Mouse (Mus musculus): ENCODE data around the gene Aldh9a1. TPM values are rescaled to one million over a fixed set of nuclear protein-coding genes. Genes with fewer than 3 reads are reported as not detected.
"Not testable (repeated sequence)": the region's sequence is repeated elsewhere in the genome, so short reads cannot be mapped to it uniquely, and the experiment has no call there.

Gene Aldh9a1
- total RNA-seq (2021), result 1 to 10 TPM; 2.4 to 2.5 TPM
- long read RNA-seq, experiment 1, partial matches to known transcripts, result 0 of 6 reads
- long read RNA-seq, experiment 1, other reads (novel, unspliced or antisense), result 2 of 6 reads
- long read RNA-seq, experiment 2, partial matches to known transcripts, result 0 of 3 reads
- long read RNA-seq, experiment 2, other reads (novel, unspliced or antisense), result 0 of 3 reads

DNA sequence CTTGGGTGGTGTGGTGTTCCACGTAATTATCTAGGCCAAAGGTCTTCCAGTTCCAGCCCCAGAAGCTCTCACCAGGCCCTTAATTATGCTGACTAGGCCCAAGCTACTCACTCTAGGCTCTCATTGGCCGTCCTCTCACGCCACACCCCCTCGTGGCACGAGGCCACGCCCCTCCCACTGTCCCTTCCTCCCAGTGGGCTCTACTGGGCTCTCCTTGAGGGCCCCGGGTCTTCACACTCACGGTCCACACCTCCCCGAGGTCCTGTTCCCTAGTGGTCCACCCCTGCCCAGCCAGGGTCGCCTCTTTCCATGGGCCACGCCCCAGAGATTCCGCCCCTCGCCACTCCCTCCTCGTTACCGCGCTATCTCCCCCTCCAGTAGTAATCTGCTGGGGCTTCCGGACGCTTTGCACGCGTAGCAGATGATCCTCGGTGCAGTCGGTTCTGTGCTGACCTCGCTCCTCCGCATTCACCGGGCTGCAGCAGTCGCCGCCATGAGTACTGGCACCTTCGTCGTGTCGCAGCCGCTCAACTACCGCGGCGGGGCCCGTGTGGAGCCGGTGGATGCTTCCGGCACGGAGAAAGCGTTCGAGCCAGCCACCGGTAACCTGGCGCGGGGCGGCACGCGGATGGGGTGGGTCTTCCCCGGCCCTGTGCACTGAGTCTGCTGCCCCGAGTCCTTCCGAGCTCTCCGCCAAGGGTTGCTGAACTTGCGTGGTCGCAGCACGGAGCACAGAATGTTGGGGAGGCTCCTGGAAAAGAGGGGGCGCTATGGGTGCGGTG, at the start of gene Aldh9a1:
Gene Aldh9a1 (plus strand): TSS at position 177 of the 782 bp plus-strand sequence.
- DNase-seq (ENCODE audit: low spot score), result peak; percentile 90

DNA sequence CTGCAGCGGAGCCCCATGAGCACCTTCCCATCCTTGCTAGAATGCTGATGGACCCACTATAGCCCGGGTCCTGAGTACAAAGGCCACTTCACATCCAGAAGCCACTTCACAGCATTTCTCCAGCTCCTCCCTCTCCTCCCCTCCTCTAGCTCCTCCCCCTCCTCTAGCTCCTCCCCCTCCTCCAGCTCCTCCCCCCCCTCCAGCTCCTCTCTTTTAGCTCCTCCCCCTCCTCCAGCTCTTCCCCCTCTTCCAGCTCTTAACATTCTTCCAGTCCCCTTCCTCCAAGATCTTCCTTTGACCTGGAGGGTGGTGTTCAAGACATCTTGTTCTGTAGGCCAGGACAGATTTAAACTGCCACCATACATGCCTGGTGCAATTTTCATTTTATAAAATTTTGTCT, 49.7 kb upstream of the Aldh9a1 start:
- DNase-seq (ENCODE audit: low spot score), result no peak

DNA sequence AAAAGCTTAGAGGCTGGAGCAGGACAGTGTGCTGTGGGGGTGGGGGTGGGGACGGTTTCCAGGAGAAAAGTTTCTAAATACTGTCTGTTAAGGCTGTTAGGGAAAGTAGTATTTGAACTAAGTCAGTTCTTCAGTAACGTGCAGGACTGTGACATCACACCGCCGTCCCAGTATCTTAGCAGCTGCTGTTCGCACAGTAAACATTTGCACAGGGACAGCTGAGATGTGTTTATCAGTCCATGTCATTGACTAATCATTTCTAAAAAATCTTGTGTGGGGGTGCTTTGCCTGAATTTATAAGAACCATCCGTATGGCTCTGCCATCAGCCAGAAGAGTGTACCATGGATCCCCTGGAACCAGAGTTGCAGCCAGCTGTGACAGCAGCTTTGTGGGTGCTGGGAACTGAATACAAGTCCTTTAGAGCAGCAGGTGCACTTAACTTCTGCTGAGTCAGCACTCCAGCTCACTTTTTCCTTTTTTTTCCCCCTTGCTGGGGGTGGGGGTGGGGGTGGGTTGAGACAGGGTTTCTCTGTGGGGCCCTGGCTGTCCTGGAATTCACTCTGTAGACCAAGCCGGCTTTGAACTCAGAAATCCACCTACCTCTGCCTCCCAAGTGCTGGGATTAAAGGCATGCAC, 44.2 kb upstream of the Aldh9a1 start:
- no peak for DNase-seq (ENCODE audit: low spot score)

DNA sequence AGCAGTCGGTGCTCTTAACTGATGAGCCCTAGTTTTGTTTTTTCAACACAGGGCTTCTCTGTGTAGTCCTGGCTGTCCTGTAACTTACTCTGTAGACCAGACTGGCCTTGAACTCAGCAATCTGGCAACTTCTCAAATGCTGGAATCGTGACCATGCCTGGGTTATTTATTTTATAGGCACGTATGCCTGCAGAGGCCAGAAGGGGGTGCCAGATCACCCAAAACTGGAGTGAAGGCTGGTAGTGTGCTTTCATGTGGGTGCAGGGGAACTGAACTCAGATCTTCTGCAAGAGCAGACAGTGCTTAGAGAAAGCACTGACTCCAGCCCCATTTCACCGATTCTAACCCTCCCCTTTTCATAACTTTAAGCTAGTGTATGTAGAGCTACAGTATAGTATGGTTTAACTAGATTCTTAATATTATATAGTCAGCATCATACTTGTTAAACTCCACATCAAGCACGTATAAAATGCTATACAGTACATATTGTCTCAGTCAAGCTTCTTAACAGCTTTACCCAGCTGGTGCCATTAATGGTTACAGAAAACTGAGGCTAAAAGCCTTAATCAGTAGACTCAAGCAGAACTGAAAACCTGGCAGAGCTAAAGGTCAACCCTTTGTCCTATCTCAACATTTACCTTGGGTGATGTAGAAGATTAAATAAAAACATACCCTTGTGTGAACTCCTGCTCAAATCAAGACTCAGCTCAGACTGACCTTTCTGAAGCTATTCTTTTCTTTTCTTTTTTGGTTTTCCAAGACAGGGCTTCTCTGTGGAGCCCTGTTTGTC, 43.1 kb upstream of the Aldh9a1 start:
- DNase-seq (ENCODE audit: low spot score), result peak; percentile 21

DNA sequence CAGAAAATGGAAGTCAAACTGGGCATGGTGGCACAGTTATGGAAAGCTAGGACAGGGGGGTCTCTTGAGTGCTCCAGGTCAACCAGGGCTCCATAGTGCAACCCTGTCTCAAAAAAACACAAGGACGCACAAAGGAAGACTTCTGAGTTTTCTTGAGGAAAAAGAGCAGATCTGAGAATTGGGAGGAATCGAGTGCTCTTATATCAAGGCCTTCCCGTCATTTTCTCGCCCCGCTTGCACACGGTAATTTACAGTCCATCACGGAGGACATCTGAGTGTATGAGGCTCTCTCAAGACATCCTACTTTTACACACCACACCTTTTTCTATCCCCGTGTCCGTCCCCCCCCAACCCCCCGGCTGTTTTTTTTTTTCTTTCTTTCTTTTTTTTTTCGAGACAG, 42.1 kb upstream of the Aldh9a1 start:
- DNase-seq (ENCODE audit: low spot score), result no peak

DNA sequence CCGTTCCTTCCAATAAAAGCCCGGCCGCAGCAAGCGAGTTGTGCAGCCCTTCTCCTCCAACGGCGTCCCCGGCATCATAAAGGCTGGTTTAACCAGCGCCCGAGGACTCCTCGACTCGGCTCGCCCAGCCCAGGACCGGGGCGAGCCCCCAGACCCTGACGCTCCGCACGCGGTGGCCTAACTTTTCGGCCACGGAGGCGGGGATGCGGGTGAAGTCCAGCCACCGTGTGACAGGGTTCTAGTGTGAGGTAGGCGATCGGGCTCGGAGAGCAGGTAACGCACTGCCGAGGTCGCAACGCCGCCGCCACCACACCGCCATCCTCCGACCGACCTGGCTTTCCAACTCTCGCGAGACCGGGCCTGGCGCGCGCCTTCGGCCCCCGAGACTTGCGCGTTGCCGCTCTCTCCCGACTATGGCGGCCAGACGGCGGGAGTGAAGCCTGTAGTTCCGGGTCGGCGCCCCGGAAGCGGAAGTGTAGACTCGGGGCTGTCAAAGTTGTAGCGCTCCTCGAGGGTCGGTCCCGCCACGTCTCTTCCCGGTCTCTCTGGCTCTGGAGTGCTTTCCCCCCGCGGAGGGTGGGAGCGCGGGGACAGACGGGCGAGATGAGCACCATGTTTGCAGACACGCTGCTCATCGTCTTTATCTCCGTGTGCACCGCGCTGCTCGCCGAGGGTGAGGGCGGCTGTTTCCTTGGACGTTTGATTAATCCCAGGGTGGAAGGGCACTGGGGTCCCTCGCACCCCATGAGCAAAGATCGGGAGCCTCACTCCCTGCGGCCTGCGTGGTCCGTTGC, 41.3 kb upstream of the Aldh9a1 start, which contains the start of gene Tmco1:
Gene Tmco1 (plus strand): TSS at position 118 of the 794 bp plus-strand sequence.
- DNase-seq (ENCODE audit: low spot score), result peak; percentile 97

DNA sequence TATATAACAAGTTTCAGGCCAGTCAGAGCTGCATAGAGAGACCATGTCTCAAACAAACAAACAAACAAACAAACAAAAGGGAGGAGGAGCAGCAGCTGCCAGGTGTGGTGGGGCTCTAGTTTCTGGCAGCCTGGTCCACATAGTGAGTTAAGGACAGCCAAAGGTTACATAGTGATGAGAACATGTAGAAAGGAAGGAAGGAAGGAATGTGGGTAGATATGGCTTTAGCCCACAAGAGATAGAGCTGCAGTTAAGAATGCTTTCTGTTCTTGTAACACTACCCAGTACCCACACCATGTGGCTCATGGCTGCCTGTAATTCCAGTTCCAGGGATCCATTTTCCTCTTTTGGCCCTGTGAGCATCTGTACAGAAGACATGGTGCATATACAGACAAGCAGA, 37.4 kb upstream of the Aldh9a1 start:
- DNase-seq (ENCODE audit: low spot score), result no peak

DNA sequence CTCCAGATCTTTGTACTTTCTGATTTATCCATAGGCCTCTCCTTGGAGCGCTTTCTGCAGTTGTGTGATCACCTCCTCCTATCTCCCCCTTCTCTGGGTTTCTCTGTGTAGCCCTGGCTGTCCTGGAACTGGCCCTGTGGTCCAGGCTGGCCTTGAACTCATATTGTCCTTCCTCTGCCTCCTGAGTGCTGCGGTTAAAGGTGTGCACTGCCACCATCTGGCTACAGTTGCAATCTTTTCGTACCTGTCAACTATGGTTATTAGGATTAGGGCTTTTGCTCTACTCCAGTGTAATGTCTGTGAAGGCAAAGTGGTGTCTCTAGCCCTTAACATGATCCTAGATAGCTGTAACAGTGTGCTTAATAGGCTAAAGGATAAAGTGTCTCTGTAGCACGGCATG, 36.6 kb upstream of the Aldh9a1 start:
- DNase-seq (ENCODE audit: low spot score), result no peak

DNA sequence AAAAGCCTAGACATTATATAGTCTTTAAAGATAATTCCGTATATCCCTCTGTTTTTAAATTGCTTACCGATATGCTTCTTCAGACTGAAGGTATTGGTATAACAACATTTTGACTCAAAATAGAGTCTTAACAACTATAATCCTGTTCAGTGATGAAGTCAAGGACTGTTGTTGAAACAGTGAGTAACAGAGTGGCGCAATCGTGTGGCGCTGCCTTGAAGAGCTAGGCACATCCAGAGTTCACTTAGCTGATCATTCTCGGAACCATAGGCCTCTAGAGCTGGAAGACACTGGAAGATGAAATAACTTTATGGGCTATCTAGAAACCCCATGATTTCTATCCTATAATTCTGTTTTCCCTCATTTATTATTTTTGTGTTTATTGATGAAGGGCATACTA, 28.1 kb upstream of the Aldh9a1 start:
- no peak for DNase-seq (ENCODE audit: low spot score)

DNA sequence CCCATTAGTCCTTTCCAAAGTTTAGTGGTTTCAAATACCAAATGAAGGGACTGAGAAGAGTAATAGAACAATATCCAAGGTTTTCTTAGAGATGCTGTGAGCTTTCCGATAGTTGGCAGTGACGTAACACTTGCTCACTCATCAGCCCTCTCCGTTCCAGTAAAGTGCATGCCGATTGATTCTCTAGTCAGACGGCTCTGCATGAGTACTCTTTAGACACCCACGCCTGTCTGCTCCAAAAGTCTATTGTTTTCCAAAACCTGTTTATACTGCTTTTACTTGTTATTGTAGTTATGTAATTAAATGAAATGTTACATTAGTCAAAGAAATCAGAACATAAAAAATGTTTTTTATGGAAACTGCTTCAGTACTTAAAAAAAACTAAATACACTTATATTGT, 21.0 kb upstream of the Aldh9a1 start:
- DNase-seq (ENCODE audit: low spot score), result no peak

DNA sequence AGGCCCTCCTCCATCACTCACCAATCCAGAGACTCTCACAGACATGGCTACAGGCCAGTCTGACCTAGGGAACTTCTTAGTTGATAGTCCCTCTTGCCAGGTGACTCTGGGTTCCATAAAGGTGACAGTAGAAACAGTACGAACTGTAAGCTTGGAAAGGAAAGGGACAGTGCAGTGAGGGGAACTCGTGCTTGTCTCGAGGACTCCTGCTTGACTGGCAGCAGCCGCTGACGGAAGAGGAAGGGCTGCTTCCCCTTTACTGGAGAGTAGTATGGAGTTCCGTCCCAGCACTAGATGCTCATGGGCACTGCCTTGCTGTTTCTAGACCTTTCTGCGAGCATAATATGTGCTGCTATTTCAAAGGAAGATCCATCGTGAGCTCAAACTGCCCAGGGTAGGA, 18.7 kb upstream of the Aldh9a1 start:
- no peak for DNase-seq (ENCODE audit: low spot score)

DNA sequence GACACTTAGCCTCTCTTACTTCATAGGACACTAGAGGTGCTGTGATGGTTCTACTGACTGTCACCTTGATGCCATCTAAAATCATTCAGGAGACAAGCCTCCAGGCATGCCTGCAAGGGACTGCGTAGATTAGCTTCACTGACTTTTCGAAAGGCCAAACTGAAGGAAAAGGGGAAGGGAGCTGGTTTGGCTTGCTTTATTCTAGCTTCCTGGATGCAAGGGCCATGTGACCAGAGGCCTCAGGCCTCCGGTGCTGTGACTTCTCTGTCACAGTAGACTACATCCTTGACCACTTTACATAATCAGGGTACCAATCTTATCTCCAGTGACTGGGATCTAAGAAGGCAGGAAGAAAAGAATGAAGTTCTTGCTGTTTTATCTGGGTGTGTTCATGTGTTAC, 13.4 kb upstream of the Aldh9a1 start:
- DNase-seq (ENCODE audit: low spot score), result no peak

DNA sequence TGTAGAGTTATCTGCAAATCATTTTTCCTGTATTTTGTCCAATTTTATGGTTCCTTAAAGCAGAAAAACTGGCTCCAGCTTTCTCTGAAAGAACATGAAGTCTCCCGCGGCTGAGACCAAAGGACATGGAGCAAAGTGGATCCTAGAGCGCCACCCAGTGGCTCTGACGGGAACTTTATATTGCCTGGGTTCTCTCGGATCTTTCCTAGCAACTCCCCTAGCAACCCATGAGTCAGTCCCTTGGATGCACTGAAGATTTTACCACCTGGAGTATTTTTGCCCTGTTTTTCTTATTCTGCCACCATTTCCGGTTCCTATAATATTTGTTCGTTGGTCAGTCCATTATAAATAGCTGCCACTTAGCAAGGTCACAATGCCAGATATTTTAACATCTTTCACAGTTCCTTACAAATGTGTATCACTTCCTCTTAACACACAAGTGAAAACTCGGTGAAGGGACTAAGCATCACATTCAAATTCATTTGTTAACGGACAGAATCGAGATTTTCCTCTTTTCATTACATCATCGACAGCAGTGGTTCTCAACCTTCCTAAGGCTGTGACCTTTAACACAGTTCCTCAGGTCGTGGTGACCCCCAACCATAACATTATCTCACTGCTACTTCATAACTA, 12.2 kb upstream of the Aldh9a1 start:
- DNase-seq (ENCODE audit: low spot score), result peak; percentile 81

DNA sequence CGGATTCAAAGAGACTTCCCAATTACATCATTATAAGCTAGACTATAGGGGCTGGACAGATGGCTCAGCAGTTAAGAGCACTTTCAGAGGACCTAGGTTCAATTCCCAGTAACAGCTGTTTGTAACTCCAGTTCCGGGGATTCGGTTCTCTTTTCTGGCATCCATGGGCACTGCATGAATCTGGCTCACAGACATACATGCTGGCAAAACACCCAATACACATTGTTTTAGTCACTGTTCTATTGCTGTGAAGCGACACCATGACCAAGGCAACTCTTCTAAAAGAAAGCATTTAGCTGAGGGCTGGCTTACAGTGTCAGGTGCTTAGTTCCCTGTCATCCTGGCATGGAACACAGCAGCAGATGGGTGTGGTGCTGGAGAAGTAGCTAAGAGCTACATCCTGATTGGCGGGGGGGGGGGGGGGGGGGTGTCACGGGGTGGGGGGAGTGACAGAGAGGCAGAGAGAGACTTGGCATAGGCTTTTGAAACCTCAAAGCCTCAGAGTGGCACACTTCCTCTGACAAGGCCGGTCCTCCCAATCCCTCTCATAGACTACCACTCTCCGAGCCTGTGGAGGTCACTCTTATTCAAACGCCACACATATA, 10.5 kb upstream of the Aldh9a1 start:
- no peak for DNase-seq (ENCODE audit: low spot score)

DNA sequence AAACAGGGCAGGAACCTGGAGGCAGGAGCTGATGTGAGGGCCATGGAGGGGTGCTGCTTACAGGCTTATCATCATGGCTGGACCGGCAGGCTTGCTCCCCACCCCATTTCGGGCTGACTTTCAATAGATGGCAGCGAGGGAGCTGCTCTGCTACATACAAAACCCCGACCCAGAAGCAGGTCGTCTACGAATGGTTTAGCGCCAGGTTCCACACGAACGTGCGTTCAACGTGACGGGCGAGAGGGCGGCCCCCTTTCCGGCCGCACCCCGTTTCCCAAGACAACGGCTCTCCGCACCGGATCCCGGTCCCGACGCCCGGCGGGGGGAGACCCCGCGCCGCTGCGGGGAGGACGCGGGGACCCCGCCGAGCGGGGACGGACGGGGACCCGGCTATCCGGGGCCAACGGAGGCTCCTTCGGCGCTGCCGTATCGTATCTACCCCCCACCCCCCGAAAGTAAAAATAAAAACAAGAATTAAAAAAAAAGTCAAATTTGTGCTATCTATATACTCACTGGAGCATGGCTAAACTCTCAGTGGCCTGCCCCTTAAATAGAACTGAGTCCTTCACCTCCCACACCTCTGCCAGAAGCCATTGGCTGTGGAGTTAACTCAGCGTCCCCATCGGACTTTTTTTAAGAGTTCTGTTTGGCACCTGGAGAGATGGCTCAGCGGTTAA, 9.5 kb upstream of the Aldh9a1 start:
- DNase-seq (ENCODE audit: low spot score), result no peak

DNA sequence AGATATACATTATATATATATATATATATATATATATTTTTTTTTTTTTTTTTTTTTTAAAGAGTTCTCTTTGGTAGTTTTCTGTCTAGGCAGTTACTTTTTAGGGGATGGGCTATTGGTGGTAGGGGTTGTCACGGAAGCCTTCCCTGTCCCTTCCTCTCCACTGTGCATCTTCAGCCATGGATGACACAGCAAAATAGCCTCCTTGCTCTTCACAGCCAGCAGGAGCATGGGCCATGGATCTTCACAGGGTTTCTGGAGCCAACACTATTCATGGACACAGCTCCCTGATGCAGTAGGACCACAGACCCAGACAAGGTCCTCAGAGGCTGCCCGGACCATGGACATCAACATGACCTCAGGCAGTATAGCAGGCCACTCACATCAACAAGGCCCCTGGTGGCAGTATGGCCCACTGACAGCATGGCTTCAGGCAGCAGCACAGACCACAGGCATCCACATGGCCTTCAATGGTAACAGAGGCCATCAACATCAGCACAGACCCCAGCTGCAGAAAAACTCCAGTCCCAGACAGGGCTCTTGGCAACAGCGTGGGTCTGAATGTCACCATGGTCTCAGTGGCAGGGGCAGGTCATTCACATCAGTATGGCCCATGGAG, 8.8 kb upstream of the Aldh9a1 start:
- DNase-seq (ENCODE audit: low spot score), result no peak

DNA sequence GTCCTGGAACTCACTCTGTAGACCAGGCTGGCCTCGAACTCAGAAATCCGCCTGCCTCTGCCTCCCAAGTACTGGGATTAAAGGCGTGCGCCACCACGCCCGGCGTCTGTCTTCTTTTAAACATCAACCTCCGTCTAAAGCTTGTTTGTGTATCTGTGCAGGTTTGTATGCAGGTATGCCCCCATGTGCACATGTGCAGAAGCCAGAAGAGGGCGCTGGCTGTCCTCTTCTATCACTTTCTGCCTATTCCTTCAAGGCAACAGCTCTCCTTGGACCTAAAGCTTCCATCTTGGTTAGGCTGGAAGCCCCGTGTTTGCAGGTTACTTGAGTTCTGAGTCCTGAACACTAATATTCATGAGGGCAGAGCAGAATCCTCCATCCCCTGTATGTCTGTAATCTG, 7.0 kb upstream of the Aldh9a1 start:
- no peak for DNase-seq (ENCODE audit: low spot score)

DNA sequence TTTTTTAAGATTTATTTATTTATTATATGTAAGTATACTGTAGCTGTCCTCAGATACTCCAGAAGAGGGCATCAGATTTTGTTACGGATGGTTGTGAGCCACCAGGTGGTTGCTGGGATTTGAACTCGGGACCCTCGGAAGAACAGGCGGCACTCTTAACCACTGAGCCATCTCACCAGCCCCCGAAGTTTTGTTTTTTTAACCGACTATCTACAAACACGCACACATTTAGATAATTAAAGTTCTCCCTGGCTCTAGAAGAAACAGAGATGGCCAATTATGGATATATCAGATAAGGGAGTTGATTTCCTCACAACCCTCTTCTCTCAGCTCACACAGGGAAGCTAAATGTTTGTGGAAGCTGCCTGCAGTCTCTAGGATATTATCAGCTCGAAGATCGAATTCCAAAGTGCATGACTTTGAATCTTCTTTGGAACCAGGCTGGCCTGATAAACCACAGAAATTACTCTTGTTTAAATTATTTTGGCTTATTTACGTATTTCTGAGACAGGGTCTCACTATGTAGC, 3.7 kb upstream of the Aldh9a1 start:
- DNase-seq (ENCODE audit: low spot score), result not testable (repeated sequence)

DNA sequence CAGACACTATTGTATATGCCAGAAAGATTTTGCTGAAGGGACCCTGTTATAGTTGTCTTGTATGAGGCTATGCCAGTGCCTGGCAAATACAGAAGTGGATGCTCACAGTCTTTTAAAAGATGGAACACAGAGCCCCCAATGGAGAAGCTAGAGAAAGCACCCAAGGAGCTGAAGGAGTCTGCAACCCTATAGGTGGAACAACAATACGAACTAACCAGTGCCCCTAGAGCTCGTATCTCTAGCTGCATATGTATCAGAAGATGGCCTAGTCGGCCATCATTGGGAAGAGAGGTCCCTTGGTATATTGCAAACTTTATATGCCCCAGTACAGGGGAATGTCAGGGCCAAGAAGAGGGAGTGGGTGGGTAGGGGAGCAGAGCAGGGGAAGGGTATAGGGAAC, 585 bp upstream of the Aldh9a1 start:
- not testable (repeated sequence) for DNase-seq (ENCODE audit: low spot score)
